Mouse (Mus musculus): ENCODE results near the gene Fcmr.

GRCm38 (mm10) chr1:130857456-130857855 lies 8.0 kb upstream of the Fcmr start:
- TF ChIP-seq POLR2A (IDR thresholded peaks at IDR 0.05; ENCODE audit: borderline replicate concordance, extremely low read depth, insufficient read depth, insufficient read length, poor library complexity, severe bottlenecking) (no peak), CTCF (IDR thresholded peaks at IDR 0.05; ENCODE audit: borderline replicate concordance, extremely low read depth, insufficient read depth, insufficient read length) (no peak)
